Mouse (Mus musculus) megakaryocyte-erythroid progenitor cell, adult 5 weeks (primary cell): ENCODE measurements around the gene Mospd1. TPM values are rescaled to one million over a fixed set of nuclear protein-coding genes. Genes with fewer than 3 reads are reported as not detected.

Source experiments
- polyA plus RNA-seq: library from polyadenylated mRNA; stranded (reverse); fragments of >175 nt; gene quantifications from 2 replicates; pipeline ENCODE4 v1.2.3, GENCODE M21; 2012

Mospd1 gene
- polyA plus RNA-seq = 0.35 and 0.56 TPM in 2 replicates

GRCm38 (mm10) chrX:53370366-53370740 lies at the start of gene Mospd1:
TSS of gene Mospd1 (minus strand) at chrX:53370502.

Other genes with a start within 250 kb of the Mospd1 start
- gene Plac1, start 130.4 kb downstream of the Mospd1 start, polyA plus RNA-seq = not detected in 2 replicates
- 4.8 and 5.2 TPM in 2 replicates for gene Fam122b, start 100.7 kb downstream of the Mospd1 start, polyA plus RNA-seq
- gene Fam122c, start 97.1 kb downstream of the Mospd1 start, polyA plus RNA-seq = not detected in 2 replicates
- gene Etd, start 64.4 kb upstream of the Mospd1 start, polyA plus RNA-seq = not detected in 2 replicates
- gene Rtl8c, start 237.5 kb upstream of the Mospd1 start, polyA plus RNA-seq = 0.68 and 0.74 TPM in 2 replicates
- gene Gm14597, start 238.5 kb upstream of the Mospd1 start, polyA plus RNA-seq = not detected in 2 replicates